Mouse (Mus musculus) testis, adult 2 months (tissue): ENCODE results near the gene Cyp3a16. TPM values are rescaled to one million over a fixed set of nuclear protein-coding genes. Genes with fewer than 3 reads are reported as not detected.

ENCODE experiments used
- polyA plus RNA-seq: library from polyadenylated mRNA; depleted of rRNA; stranded (reverse); fragments of >200 nt; gene quantifications from 2 replicates; pipeline ENCODE4 v1.2.3, GENCODE M21; 2012; rRNA removed

Cyp3a16 gene
- polyA plus RNA-seq, 1 experiment, result not detected

Other genes with a start within 250 kb of the Cyp3a16 start
- gene Zfp655, start 238.0 kb downstream of the Cyp3a16 start, polyA plus RNA-seq, result 5.9 and 7.4 TPM in 2 replicates
- gene Zscan25, start 189.2 kb downstream of the Cyp3a16 start, polyA plus RNA-seq, result 4.9 and 5.2 TPM in 2 replicates
- 0.17 and 0.20 TPM in 2 replicates for gene Cyp3a57, start 124.4 kb downstream of the Cyp3a16 start, polyA plus RNA-seq
- gene Cyp3a41b, start 115.0 kb upstream of the Cyp3a16 start, polyA plus RNA-seq, result not detected in 2 replicates